Mouse (Mus musculus): Measurements from ENCODE around the gene Maml3.

GRCm38 (mm10) chr3:51872771-51873170 lies 232.1 kb downstream of the Maml3 start:
- TF ChIP-seq USF1 (IDR thresholded peaks at IDR 0.05; ENCODE audit: low read depth), result no peak
- TF ChIP-seq POLR2A (IDR thresholded peaks at IDR 0.05; ENCODE audit: insufficient read length, low read depth), result no peak
- no peak for TF ChIP-seq TCF12 (IDR thresholded peaks at IDR 0.05; ENCODE audit: insufficient read depth, poor library complexity, severe bottlenecking)
- TF ChIP-seq POLR2AphosphoS2 (IDR thresholded peaks at IDR 0.05; ENCODE audit: insufficient read length, low read depth), result no peak
- TF ChIP-seq CEBPB (IDR thresholded peaks at IDR 0.05; ENCODE audit: insufficient read depth, poor library complexity, severe bottlenecking), result no peak
- no peak for TF ChIP-seq SRF (IDR thresholded peaks at IDR 0.05; ENCODE audit: control insufficient read depth, insufficient read length, low read depth)
- TF ChIP-seq MYOD1 (IDR thresholded peaks at IDR 0.05; ENCODE audit: control insufficient read depth in 1 of 3, insufficient read length in 2 of 3, low read depth in 2 of 3), result no peak
- no peak for TF ChIP-seq E2F4 (IDR thresholded peaks at IDR 0.05; ENCODE audit: insufficient read depth)
- TF ChIP-seq MYOG (IDR thresholded peaks at IDR 0.05; ENCODE audit: control insufficient read depth in 1 of 3, insufficient read depth in 1 of 3, insufficient read length in 2 of 3, low read depth in 2 of 3), result no peak
- TF ChIP-seq REST (IDR thresholded peaks at IDR 0.05; ENCODE audit: insufficient read depth, insufficient read length), result no peak
- no peak for TF ChIP-seq MAX (IDR thresholded peaks at IDR 0.05; ENCODE audit: low read depth)
- no peak for TF ChIP-seq TCF3 (IDR thresholded peaks at IDR 0.05; ENCODE audit: insufficient read length, low read depth)

Measured in myocyte (in vitro differentiated cells).